Mouse (Mus musculus) liver (tissue): ENCODE results near the gene Ehbp1l1.
A peak's percentile ranks its signal among the peaks of the same experiment; 100 is the strongest.
"Not testable (repeated sequence)": the region's sequence is repeated elsewhere in the genome, so short reads cannot be mapped to it uniquely, and the experiment has no call there.

Source experiments
- DNase-seq: peaks from one replicate; pipeline ENCODE4 v3.0.0-alpha.2; 2020; ENCODE audit warnings: mixed read lengths

Ehbp1l1 gene

GRCm38 (mm10) chr19:5704801-5705571 is 21.1 kb downstream of the Ehbp1l1 start:
- peak; percentile 83 for DNase-seq

DNA sequence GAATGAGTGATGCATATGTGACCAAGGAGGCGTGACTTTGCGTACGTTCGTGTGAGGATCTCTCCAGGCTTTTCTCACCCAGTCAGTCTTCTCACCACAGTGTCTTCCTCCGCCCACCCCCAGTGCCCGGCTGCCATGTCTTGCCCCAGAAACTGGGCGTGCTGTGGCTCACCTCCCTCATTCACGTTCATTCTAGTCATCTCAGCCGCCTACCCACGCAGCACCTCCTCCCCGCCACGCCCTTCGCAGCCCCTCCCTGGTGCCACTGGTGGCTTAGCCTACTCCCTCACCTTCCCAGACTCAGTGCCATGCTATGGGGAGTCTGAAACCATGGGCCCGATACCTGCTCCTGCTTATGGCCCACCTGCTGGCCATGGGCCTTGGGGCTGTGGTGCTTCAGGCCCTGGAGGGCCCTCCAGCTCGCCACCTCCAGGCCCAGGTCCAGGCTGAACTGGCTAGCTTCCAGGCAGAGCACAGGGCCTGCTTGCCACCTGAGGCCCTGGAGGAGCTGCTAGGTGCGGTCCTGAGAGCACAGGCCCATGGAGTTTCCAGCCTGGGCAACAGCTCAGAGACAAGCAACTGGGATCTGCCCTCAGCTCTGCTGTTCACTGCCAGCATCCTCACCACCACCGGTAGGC is 21.8 kb downstream of the Ehbp1l1 start, which contains the start of gene Kcnk7:
Gene Kcnk7 (plus strand): TSS at position 205 of the 638 bp plus-strand sequence.
- DNase-seq, result peak; percentile 76

- no peak for DNase-seq
Observed at GRCm38 (mm10) chr19:5695849-5696462, 30.2 kb downstream of the Ehbp1l1 start.

- no peak for DNase-seq
Observed at GRCm38 (mm10) chr19:5693801-5694200, 32.3 kb downstream of the Ehbp1l1 start.

DNA sequence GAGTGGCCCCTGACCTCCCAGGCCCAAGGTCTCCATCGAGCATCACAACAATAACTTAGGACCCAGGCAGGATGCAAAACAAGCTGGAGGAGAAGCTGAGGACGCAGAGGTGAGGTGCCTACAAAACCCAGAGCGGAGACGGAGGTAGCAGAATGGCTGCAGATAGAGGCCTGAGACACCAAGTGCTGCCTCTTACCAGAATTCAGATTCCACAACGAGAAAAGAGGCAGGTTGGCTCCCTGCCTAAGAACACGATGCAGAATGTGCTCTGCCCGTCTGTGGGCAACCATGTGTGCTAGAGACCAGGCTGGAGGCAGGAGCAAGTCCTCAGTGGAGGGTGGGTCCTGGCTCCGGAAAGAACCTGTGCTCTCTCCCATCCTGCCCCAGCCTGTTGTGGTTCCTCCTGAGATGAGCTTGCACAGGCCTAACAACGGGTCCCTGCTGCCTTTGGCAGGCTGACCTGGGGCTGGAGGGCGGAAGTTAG is 33.2 kb downstream of the Ehbp1l1 start:
- no peak for DNase-seq

DNA sequence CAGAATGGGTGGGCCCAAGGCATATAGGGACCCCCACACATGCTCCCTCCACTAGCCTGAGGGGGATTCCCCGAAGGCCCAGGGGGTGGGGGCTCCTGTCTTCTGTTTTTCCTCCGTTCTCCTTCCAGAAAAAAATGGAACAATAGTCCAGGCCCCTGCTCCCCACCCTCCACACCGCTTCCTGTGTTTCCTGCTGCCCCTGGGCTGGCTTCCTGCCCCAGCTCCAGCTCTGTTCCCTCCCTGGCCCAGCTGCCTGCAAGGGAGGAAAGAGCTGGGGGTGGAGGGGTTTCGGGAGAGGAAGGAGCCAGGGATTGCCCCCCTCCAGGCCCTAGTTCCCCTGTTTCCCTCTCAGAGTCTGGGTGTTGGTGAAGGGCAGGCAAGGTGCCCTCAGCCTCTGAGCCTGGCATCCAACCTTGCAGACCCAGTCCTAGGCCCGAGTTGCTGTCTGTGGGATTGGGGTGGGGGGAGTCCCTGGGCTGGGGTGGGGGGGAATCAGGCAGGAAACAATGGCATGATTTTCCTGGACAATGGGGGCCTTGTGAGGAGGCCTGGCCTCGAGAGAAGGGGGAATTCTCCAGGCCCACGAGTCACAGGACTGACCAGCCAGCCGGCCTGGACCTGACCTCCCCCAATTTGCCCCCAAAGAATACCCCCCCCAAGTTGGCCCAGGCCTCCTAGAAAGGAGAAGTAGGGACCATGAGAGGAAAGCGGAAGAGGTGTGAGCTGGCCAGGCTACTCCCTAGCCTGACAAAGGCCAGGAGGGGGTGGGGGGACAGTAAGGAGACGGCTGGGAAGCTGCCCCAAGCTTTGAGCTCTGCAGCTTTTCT is 33.8 kb downstream of the Ehbp1l1 start:
- peak; percentile 38 for DNase-seq

- no peak for DNase-seq
Observed at GRCm38 (mm10) chr19:5691601-5692000, 34.5 kb downstream of the Ehbp1l1 start.

GRCm38 (mm10) chr19:5690343-5690735 is 35.8 kb downstream of the Ehbp1l1 start:
- no peak for DNase-seq

GRCm38 (mm10) chr19:5689565-5690342 is 36.4 kb downstream of the Ehbp1l1 start:
- DNase-seq, result peak; percentile 92

GRCm38 (mm10) chr19:5689088-5689428 is 37.1 kb downstream of the Ehbp1l1 start:
- DNase-seq, result no peak

DNA sequence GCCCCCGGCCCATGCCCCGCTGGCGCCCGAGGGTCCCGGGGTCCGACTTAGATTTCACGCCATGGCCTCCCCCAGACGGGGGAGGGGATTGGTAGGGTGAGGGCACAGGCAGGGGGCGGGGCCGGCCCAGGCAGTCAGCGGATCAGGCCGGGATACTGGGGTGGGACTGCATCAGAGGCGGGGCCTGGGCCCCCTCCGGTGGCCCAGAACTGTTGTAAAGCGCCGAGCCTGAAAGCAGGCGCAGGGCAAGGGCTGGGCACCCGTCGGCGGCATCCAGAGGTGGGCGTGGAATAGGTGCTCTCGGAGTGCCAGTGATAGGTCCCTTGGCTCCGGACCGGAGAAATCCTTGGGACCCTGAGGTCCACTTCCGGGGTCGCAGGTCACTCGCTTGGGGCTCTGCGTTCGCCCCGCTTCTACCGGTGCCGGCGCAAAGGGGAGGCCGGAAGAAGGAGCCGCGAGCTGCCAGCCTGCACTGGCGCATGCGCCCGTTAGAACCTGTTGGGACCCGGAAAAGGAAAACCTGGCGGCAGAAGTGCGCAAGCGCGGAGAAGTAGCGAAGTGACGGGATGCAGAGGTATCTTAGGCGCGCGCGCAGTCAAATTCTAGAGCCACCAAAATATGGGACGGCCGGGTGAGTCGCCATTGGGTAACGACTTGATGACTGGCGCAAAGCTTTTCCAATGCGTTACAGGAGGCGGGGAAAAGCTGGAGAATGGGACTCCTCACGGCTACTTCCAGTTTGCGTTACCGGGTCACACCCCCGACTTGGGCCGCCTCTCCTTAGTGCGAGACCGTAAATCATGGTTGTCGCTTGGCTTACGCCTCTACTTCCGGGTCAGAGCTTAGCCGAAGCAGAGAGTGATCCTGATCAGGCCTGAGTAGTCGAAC is 37.7 kb downstream of the Ehbp1l1 start, which contains the start of the genes Map3k11 and Pcnx3:
Gene Map3k11 (plus strand): TSS at position 543 of the 888 bp plus-strand sequence.
Gene Pcnx3 (minus strand): TSS at position 709 of the 888 bp plus-strand sequence.
- peak; percentile 96 for DNase-seq

GRCm38 (mm10) chr19:5687738-5688137 is 38.4 kb downstream of the Ehbp1l1 start:
- DNase-seq, result no peak

- not testable (repeated sequence) for DNase-seq
Observed at GRCm38 (mm10) chr19:5686954-5687353, 39.2 kb downstream of the Ehbp1l1 start.

DNA sequence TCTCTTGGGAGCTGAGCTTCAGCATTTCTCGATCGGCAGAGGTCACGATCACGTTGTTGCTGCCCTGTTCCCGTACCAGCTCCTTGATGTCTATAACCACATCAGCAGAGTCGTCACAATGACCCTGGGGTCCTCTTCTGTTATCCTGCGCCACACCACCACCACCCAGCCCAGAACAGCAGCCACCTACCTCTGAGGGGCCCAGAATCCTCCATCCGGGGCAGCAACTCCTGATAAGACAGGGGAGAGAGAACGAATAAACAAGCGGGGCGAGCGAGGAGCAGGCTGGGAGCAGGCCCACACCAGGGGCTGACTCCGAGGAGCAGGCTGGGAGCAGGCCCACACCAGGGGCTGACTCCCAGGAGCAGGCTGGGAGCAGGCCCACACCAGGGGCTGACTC is 39.7 kb downstream of the Ehbp1l1 start:
- DNase-seq, result peak; percentile 72

GRCm38 (mm10) chr19:5685861-5686260 is 40.3 kb downstream of the Ehbp1l1 start:
- no peak for DNase-seq

GRCm38 (mm10) chr19:5685431-5685830 is 40.7 kb downstream of the Ehbp1l1 start:
- no peak for DNase-seq

- DNase-seq, result no peak
Observed at GRCm38 (mm10) chr19:5684985-5685384, 41.1 kb downstream of the Ehbp1l1 start.

- DNase-seq, result no peak
Observed at GRCm38 (mm10) chr19:5684236-5684635, 41.9 kb downstream of the Ehbp1l1 start.

GRCm38 (mm10) chr19:5680432-5680831 is 45.7 kb downstream of the Ehbp1l1 start:
- no peak for DNase-seq

- DNase-seq, result no peak
Observed at GRCm38 (mm10) chr19:5668372-5668771, 57.7 kb downstream of the Ehbp1l1 start.

- DNase-seq, result no peak
Observed at GRCm38 (mm10) chr19:5666386-5666785, 59.7 kb downstream of the Ehbp1l1 start.
